Mouse (Mus musculus): ENCODE data around the gene Irf1. TPM values are rescaled to one million over a fixed set of nuclear protein-coding genes. Genes with fewer than 3 reads are reported as not detected.
A peak's percentile ranks its signal among the peaks of the same experiment; 100 is the strongest.

Gene Irf1
- polyA plus RNA-seq, 1 experiment from 2014 or later, result 52.5 TPM

DNA sequence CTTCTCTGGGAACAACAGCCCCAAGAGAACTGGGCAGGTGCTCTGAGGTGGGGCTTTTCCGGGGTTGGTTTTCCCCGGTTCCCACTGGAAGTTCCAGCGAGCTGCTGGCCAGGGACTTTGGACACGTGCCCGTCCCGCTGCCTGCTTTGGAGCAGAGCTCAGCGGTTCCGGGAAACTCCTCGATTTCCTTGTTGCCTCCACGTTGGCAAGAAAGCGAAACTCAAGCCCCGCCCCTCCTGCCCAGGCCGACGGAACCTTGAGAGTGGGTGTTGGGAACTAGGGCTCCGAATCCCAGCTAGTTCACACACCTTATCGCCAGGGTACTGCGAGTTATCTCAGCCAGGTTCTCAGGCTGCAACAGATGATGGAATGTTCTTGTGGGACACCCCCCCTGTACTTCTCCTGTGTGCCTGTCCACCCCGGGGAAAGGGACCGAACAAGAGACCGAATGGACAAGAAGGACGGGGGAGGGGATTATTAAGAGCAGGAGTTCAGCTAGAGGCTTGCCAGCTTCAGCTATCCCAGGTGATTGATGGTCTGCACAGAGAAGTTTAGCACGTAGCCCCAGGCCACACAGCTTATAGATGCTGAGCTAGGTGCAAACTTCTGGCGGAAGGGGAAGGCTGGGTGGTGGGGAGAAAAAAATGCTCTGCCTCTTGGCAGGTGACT is 6.9 kb upstream of the Irf1 start:
- H3K9ac ChIP-seq (replicated peaks; ENCODE audit: low read depth), result peak overlapping the region; percentile 48
- peak; percentile 69 for TF ChIP-seq EP300 (IDR thresholded peaks at IDR 0.05)
- no peak for TF ChIP-seq CTCF (IDR thresholded peaks at IDR 0.05)
- no peaks in the 10 kb centered on the region for H3K9me3 ChIP-seq (ENCODE audit: low read length)
- DNase-seq (ENCODE audit: low spot score) (peak; percentile 96), ATAC-seq (peak; percentile 56)
- under 1% methylated on average over 23 of the region's 23 CpGs for WGBS
- peak overlapping the region; percentile 63 for H3K4me2 ChIP-seq (replicated peaks; ENCODE audit: low read depth, low read length)
- H3K36me3 ChIP-seq (ENCODE audit: insufficient read depth, low read length), result no peaks in the 10 kb centered on the region
- H3K27ac ChIP-seq (ENCODE audit: low read length), result peak overlapping the region; percentile 99
- H3K4me3 ChIP-seq (ENCODE audit: low read depth, low read length), result peak overlapping the region; percentile 30
- peaks cover 33% of the 10 kb centered on the region for H3K4me1 ChIP-seq (ENCODE audit: insufficient read depth, low read depth, low read length)
- H3K27me3 ChIP-seq (replicated peaks; ENCODE audit: insufficient read depth, low read length), result no peaks in the 10 kb centered on the region

DNA sequence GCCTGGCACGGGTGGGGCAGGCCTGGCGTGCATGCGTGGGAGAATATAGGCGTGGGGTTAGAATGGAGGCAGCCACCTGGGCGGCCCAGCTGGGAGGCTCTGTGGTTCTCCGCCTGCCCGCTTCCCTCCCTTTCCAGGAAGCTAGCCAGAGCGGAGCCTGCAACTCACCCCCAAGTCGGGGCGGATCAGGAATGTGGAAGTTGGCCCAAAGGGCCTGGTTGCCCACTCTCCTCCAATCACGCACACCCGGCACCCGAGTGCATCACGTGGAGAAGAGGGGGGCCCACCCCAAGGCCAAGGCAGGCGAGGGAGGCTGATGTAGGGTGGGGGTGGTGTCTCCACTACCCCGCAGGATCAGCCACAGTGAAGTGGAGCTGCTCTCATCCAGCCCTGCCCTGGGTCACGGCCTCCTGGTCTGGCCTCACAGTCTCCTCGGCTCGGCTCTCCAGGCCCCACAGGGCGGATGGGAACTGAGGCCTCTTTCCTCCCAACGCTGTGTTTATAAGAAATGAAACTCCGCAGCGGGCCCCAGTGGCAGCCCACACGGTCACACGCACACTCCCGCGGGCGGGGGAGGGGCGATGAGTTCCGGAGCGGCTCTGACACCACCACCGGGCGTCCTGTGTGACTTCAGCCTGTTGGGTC is 6.2 kb upstream of the Irf1 start:
- 1% methylated on average over 26 of the region's 33 CpGs for WGBS

GRCm38 (mm10) chr11:53764581-53764980 is 5.2 kb upstream of the Irf1 start:
- Histone ChIP-seq H3K27me3 (replicated peaks; ENCODE audit: insufficient read depth, low read length) (no peaks in the 10 kb centered on the region), H3K27ac (ENCODE audit: low read length) (peak overlapping the region; percentile 99), H3K9ac (replicated peaks; ENCODE audit: low read depth) (peak overlapping the region; percentile 48; the same call in 1 of the 2 replicates), H3K36me3 (ENCODE audit: insufficient read depth, low read length) (no peaks in the 10 kb centered on the region), H3K4me2 (replicated peaks; ENCODE audit: low read depth, low read length) (no peak overlapping the region), H3K4me3 (ENCODE audit: low read depth, low read length) (no peak overlapping the region), H3K4me1 (ENCODE audit: insufficient read depth, low read depth, low read length) (peaks cover 32% of the 10 kb centered on the region), H3K9me3 (ENCODE audit: low read length) (no peaks in the 10 kb centered on the region)
- DNase-seq (ENCODE audit: low spot score), result no peak
- TF ChIP-seq CTCF (IDR thresholded peaks at IDR 0.05) (no peak), EP300 (IDR thresholded peaks at IDR 0.05) (no peak)
- 58% methylated on average over 5 of the region's 5 CpGs for WGBS
- no peak for ATAC-seq

More for the DNA sequence above, 6.2 kb upstream of the Irf1 start:
- DNase-seq (ENCODE audit: low spot score), result peak; percentile 96
- no peaks in the 10 kb centered on the region for H3K36me3 ChIP-seq (ENCODE audit: insufficient read depth, low read length)
- H3K9ac ChIP-seq (replicated peaks; ENCODE audit: low read depth), result peak overlapping the region; percentile 48
- no peaks in the 10 kb centered on the region for H3K9me3 ChIP-seq (ENCODE audit: low read length)
- peak overlapping the region; percentile 99 for H3K27ac ChIP-seq (ENCODE audit: low read length)
- no peaks in the 10 kb centered on the region for H3K27me3 ChIP-seq (replicated peaks; ENCODE audit: insufficient read depth, low read length)
- peaks cover 33% of the 10 kb centered on the region for H3K4me1 ChIP-seq (ENCODE audit: insufficient read depth, low read depth, low read length)
- peak overlapping the region; percentile 63 for H3K4me2 ChIP-seq (replicated peaks; ENCODE audit: low read depth, low read length)
- peak; percentile 69 for TF ChIP-seq CTCF (IDR thresholded peaks at IDR 0.05)
- peak; percentile 27; the same call in 1 of the 2 replicates for TF ChIP-seq EP300 (IDR thresholded peaks at IDR 0.05)
- peak overlapping the region; percentile 30 for H3K4me3 ChIP-seq (ENCODE audit: low read depth, low read length)
- ATAC-seq, result peak; percentile 80

DNA sequence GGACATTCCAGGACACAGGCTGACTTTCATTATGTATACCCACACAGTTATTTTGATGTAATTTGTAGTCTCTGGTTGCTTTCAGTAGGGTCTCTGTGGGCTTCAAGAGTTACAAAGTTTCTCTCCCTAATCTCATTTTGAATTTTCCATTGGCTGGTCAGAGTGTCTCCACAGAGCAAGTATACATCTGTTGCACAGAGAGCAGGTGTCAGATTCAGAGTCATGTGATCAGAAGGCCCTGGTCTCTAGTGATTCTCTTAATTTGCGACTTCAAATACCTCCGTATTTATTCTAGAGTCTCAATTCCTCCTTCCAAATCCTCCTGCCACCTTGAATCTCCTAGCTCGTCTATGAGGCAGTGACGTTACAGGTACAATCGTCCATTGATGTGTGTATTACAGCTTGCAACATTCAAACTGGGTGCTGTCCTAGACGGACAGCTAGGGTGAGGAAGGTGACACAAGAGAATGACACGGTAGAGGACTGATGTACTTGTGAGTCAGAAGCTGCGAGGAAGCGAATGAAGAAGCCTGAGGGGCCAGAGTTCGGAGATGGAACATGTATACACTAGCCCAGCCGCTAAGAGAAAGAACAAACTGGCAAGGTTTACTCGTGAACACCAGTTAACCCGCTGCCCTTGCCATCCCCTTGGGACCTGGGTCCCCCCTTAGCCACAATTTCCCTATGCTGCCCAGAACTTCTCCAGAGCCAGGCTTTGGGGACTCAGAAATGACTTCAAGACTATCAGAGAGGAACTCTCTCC is 1.2 kb upstream of the Irf1 start:
- H3K27me3 ChIP-seq (replicated peaks; ENCODE audit: insufficient read depth, low read length), result no peaks in the 10 kb centered on the region
- H3K4me1 ChIP-seq (ENCODE audit: insufficient read depth, low read depth, low read length), result peaks cover 20% of the 10 kb centered on the region
- no peak overlapping the region for H3K9ac ChIP-seq (replicated peaks; ENCODE audit: low read depth)
- no peaks in the 10 kb centered on the region for H3K36me3 ChIP-seq (ENCODE audit: insufficient read depth, low read length)
- WGBS, result 76% methylated on average over 13 of the region's 13 CpGs
- no peaks in the 10 kb centered on the region for H3K9me3 ChIP-seq (ENCODE audit: low read length)
- no peak overlapping the region for H3K4me3 ChIP-seq (ENCODE audit: low read depth, low read length)
- ATAC-seq, result no peak
- TF ChIP-seq CTCF (IDR thresholded peaks at IDR 0.05), result no peak
- TF ChIP-seq EP300 (IDR thresholded peaks at IDR 0.05), result no peak
- H3K27ac ChIP-seq (ENCODE audit: low read length), result 0 out of 2 replicates have a peak overlapping the region, but pooled peaks have one; percentile 98
- no peak overlapping the region for H3K4me2 ChIP-seq (replicated peaks; ENCODE audit: low read depth, low read length)
- DNase-seq (ENCODE audit: low spot score), result no peak

DNA sequence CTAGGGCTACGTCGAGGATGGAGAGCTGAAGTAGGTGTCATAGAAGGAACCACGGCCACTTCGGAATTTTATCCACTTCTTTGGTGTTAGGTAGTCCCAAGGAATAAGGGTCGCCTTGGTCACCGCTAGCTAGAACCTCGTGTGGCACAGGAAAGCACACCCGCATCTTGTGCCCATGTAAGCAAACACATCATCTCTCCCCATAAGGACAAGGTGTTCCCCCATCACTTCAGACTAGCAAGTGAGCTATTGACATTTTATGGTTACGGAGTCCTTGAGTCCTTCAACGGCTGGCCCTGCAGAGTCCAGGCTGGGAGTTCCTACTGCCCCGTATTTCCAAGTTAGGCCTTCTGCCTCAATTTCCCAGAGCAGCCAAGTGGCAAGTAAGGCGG is 633 bp upstream of the Irf1 start:
- Histone ChIP-seq H3K9me3 (ENCODE audit: low read length) (no peaks in the 10 kb centered on the region), H3K4me3 (ENCODE audit: low read depth, low read length) (peak overlapping the region; percentile 82; the same call in 1 of the 2 replicates), H3K36me3 (ENCODE audit: insufficient read depth, low read length) (peaks cover 4% of the 10 kb centered on the region; the same call in 1 of the 2 replicates), H3K27ac (ENCODE audit: low read length) (peak overlapping the region; percentile 98), H3K4me1 (ENCODE audit: insufficient read depth, low read depth, low read length) (peaks cover 20% of the 10 kb centered on the region), H3K27me3 (replicated peaks; ENCODE audit: insufficient read depth, low read length) (no peaks in the 10 kb centered on the region), H3K4me2 (replicated peaks; ENCODE audit: low read depth, low read length) (peak overlapping the region; percentile 68), H3K9ac (replicated peaks; ENCODE audit: low read depth) (0 out of 2 replicates have a peak overlapping the region, but pooled peaks have one; percentile 92)
- no peak for TF ChIP-seq CTCF (IDR thresholded peaks at IDR 0.05)
- peak; percentile 59; the same call in 1 of the 2 replicates for TF ChIP-seq EP300 (IDR thresholded peaks at IDR 0.05)
- ATAC-seq, result peak; percentile 24; the same call in 1 of the 2 replicates
- DNase-seq (ENCODE audit: low spot score), result peak; percentile 63
- 46% methylated on average over 12 of the region's 12 CpGs for WGBS
